Mouse (Mus musculus): ENCODE measurements around the gene Azin2. TPM values are rescaled to one million over a fixed set of nuclear protein-coding genes. Genes with fewer than 3 reads are reported as not detected.
A peak's percentile ranks its signal among the peaks of the same experiment; 100 is the strongest.

The Azin2 gene
- total and polyA plus RNA-seq, 3 experiments = 0.91 to 2.4 (median 1.7) TPM

DNA sequence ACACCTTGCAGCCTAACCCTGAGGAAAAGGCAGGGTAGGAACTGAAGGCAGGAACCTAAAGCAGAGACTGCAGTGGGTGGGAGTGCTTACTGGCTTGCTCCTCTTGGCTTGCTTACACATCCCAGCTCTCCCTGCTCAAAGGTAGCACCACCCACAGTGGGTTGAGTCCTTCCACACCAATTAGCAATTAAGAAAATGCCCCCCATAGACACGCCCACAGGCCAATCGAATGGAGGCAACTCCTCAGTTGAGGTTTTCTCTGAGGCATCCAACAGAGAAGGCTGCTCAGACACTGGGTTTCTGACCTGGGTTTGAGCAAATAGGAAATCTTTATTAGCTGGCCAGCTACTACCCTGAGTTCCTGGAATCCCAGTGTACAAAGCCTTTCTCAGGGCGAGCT, 26.7 kb upstream of the Azin2 start:
- TF ChIP-seq EP300 (IDR thresholded peaks at IDR 0.05; ENCODE audit: low read length) (no peak), NRF1 (IDR thresholded peaks at IDR 0.05; ENCODE audit: low read depth, low read length) (no peak), MAX (IDR thresholded peaks at IDR 0.05; ENCODE audit: low read length) (no peak), USF1 (IDR thresholded peaks at IDR 0.05; ENCODE audit: low read depth, low read length) (no peak), ZC3H11A (IDR thresholded peaks at IDR 0.05; ENCODE audit: low read depth, low read length) (no peak)
- DNase-seq (ENCODE audit: extremely low read depth) = no peak
- dilution Hi-C loops (cut with MboI; ENCODE audit: extremely low pct_ligation_motif_present, extremely low pct_unique_long_range_greater_than_20kb, low sequenced_read_pairs) = no loop called here

DNA sequence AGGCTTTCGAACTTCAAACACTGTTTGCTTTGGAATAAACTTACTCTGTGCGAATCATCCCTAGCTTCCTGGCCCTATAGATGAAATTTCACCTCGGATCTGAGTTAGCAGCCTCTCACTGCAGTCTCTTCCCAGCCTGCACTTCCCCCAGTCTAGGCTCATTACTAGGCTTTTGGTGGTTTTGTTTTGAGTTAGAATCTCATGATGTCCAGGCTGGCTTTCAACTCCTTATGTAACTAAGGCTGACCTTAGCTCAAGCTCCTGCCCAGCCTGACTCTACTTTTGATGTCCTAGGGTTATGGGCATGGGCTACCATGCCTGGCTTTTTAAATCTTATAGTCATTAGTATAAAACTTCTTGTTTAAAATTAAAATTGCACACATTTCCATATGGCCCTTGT, 22.4 kb upstream of the Azin2 start:
- Histone ChIP-seq H3K9ac (ENCODE audit: insufficient read depth, low read depth) (no peak overlapping the region), H3K27ac (ENCODE audit: insufficient read depth, low read depth) (no peak overlapping the region), H3K4me1 (ENCODE audit: control insufficient read depth in 1 of 2, insufficient read depth in 2 of 2) (peaks cover 16 to 34% of the 10 kb centered on the region in 2 experiments), H3K4me2 (ENCODE audit: insufficient read depth, low read depth, poor library complexity, severe bottlenecking) (no peak overlapping the region), H3K4me3 (replicated peaks in 1 of 3; ENCODE audit: low read depth in 2 of 3, low read length in 2 of 3, poor library complexity in 1 of 3) (no peak overlapping the region), H3K9me3 (replicated peaks; ENCODE audit: low read length) (peaks cover 4% of the 10 kb centered on the region), H3K36me3 (replicated peaks in 1 of 2; ENCODE audit: control insufficient read depth in 1 of 2, insufficient read depth in 1 of 2, low read length in 1 of 2) (no peaks in the 10 kb centered on the region), H3K79me2 (replicated peaks; ENCODE audit: control insufficient read depth, extremely low read depth, insufficient read depth, poor library complexity, severe bottlenecking) (no peaks in the 10 kb centered on the region), H3K27me3 (replicated peaks) (peaks cover 9% of the 10 kb centered on the region)
- in situ Hi-C loops (cut with MboI; ENCODE audit: low pct_ligation_motif_present, low pct_unique_long_range_greater_than_20kb, low sequenced_read_pairs) = no loop called here
- DNase-seq (ENCODE audit: extremely low read depth) = no peak
- no peak for TF ChIP-seq MYC (IDR thresholded peaks at IDR 0.05; ENCODE audit: low read depth, low read length)
- TF ChIP-seq EP300 (IDR thresholded peaks at IDR 0.05; ENCODE audit: low read length) = no peak
- no peak for TF ChIP-seq CHD1 (IDR thresholded peaks at IDR 0.05; ENCODE audit: low read depth, low read length)
- TF ChIP-seq UBTF (IDR thresholded peaks at IDR 0.05; ENCODE audit: low read depth, low read length) = no peak
- TF ChIP-seq POLR2AphosphoS2 (IDR thresholded peaks at IDR 0.05; ENCODE audit: low read depth, low read length) = no peak
- TF ChIP-seq JUN (IDR thresholded peaks at IDR 0.05; ENCODE audit: insufficient read depth, low read depth, low read length) = no peak
- no peak for TF ChIP-seq NELFE (IDR thresholded peaks at IDR 0.05; ENCODE audit: low read depth, low read length)
- 0 out of 2 replicates have a peak, but pooled peaks have one; percentile 15 for TF ChIP-seq ETS1 (conservative IDR thresholded peaks at IDR 0.05; ENCODE audit: low read depth, low read length)
- no peak for TF ChIP-seq NRF1 (IDR thresholded peaks at IDR 0.05; ENCODE audit: low read depth, low read length)
- TF ChIP-seq JUND (conservative IDR thresholded peaks at IDR 0.05; ENCODE audit: low read depth, low read length) = no peak
- peak; percentile 62; the same call in 1 of the 2 replicates for TF ChIP-seq IRF4 (IDR thresholded peaks at IDR 0.05; ENCODE audit: low read depth, low read length)
- TF ChIP-seq PAX5 (IDR thresholded peaks at IDR 0.05; ENCODE audit: low read length) = no peak
- no peak for TF ChIP-seq RCOR1 (conservative IDR thresholded peaks at IDR 0.05; ENCODE audit: low read depth, low read length)
- dilution Hi-C loops (cut with MboI; ENCODE audit: extremely low pct_ligation_motif_present, extremely low pct_unique_long_range_greater_than_20kb, low sequenced_read_pairs) = no loop called here

More for the DNA sequence above, 26.7 kb upstream of the Azin2 start:
- peaks cover 6% of the 10 kb centered on the region for H3K79me2 ChIP-seq (replicated peaks; ENCODE audit: control insufficient read depth, extremely low read depth, insufficient read depth, poor library complexity, severe bottlenecking)
- peaks cover 7 to 15% of the 10 kb centered on the region in 2 experiments for H3K4me1 ChIP-seq (ENCODE audit: control insufficient read depth in 1 of 2, insufficient read depth in 2 of 2)
- H3K9ac ChIP-seq (ENCODE audit: insufficient read depth, low read depth) = no peak overlapping the region
- H3K4me2 ChIP-seq (ENCODE audit: insufficient read depth, low read depth, poor library complexity, severe bottlenecking) = no peak overlapping the region
- no peaks in the 10 kb centered on the region for H3K36me3 ChIP-seq (replicated peaks in 1 of 2; ENCODE audit: control insufficient read depth in 1 of 2, insufficient read depth in 1 of 2, low read length in 1 of 2)
- in situ Hi-C loops (cut with MboI; ENCODE audit: low pct_ligation_motif_present, low pct_unique_long_range_greater_than_20kb, low sequenced_read_pairs) = no loop called here
- H3K27ac ChIP-seq (ENCODE audit: insufficient read depth, low read depth) = no peak overlapping the region
- H3K9me3 ChIP-seq (replicated peaks; ENCODE audit: low read length) = no peaks in the 10 kb centered on the region
- no peak overlapping the region for H3K4me3 ChIP-seq (replicated peaks in 1 of 3; ENCODE audit: low read depth in 2 of 3, low read length in 2 of 3, poor library complexity in 1 of 3)
- peaks cover 6% of the 10 kb centered on the region for H3K27me3 ChIP-seq (replicated peaks)
